Mouse (Mus musculus) CH12.LX (cell line): ENCODE results near the gene Cd81. TPM values are rescaled to one million over a fixed set of nuclear protein-coding genes. Genes with fewer than 3 reads are reported as not detected.

Experiments used
- DNase-seq: peaks from one replicate; pipeline ENCODE4 v3.0.0-alpha.2; 2013; ENCODE audit errors: extremely low read depth
- H3K27ac ChIP-seq: 2 replicates; pipeline ENCODE4 v1.5.1; 2012; ENCODE audit warnings: low read depth, mild to moderate bottlenecking, control low read depth, moderate library complexity; ENCODE audit not compliant: insufficient read depth
- H3K27me3 ChIP-seq: replicated peaks from 2 replicates; pipeline ENCODE3; 2012; ENCODE audit warnings: inconsistent platforms
- H3K36me3 ChIP-seq, 2 experiments: replicated peaks in 1 of 2; 2 replicates each; pipeline versions ENCODE3 to v1.6.1; 2012; ENCODE audit warnings: inconsistent platforms in 1 of 2, low read length in 1 of 2, mild to moderate bottlenecking in 1 of 2, mixed read lengths in 1 of 2, moderate library complexity in 1 of 2; ENCODE audit not compliant: control insufficient read depth in 1 of 2, insufficient read depth in 1 of 2
- H3K4me1 ChIP-seq, 2 experiments: 2 replicates each; pipeline ENCODE4 v1.6.1; 2012; ENCODE audit warnings: inconsistent platforms in 1 of 2, moderate library complexity in 1 of 2; ENCODE audit not compliant: insufficient read depth in 2 of 2, control insufficient read depth in 1 of 2
- H3K4me2 ChIP-seq: 2 replicates; pipeline ENCODE4 v1.6.1; 2012; ENCODE audit warnings: low read depth, mild to moderate bottlenecking, control low read depth; ENCODE audit not compliant: poor library complexity, insufficient read depth, severe bottlenecking
- H3K4me3 ChIP-seq, 3 experiments: fragments of 150-350 bp in 1 of 3; sonication (generic) in 1 of 3; replicated peaks in 1 of 3; 2 replicates each; pipeline versions ENCODE3 to v1.5.1; 2011 to 2012; ENCODE audit warnings: low read depth in 2 of 3, low read length in 2 of 3, mild to moderate bottlenecking in 2 of 3, moderate library complexity in 2 of 3, control low read depth in 1 of 3, improper control_type of control experiment in 1 of 3, inconsistent platforms in 1 of 3, mixed read lengths in 1 of 3; ENCODE audit not compliant: poor library complexity in 1 of 3
- H3K79me2 ChIP-seq: replicated peaks from 2 replicates; pipeline ENCODE4 v1.6.1; 2012; ENCODE audit warnings: mild to moderate bottlenecking, moderate library complexity; ENCODE audit not compliant: control insufficient read depth, poor library complexity, insufficient read depth, severe bottlenecking; ENCODE audit errors: extremely low read depth
- H3K9ac ChIP-seq: 2 replicates; pipeline ENCODE4 v1.6.1; 2012; ENCODE audit warnings: low read depth, mild to moderate bottlenecking, control low read depth, moderate library complexity; ENCODE audit not compliant: insufficient read depth
- H3K9me3 ChIP-seq: replicated peaks from 2 replicates; pipeline ENCODE3; 2012; ENCODE audit warnings: low read length, inconsistent platforms, mixed read lengths
- CTCF ChIP-seq, 2 experiments: IDR thresholded peaks in 1 of 2; conservative IDR thresholded peaks in 1 of 2; 2 replicates each; pipeline ENCODE4 v1.5.1; 2011 to 2012; ENCODE audit warnings: low read depth in 2 of 2, low read length in 2 of 2, improper control_type of control experiment in 1 of 2, inconsistent platforms in 1 of 2, mild to moderate bottlenecking in 1 of 2, moderate library complexity in 1 of 2
- E2F4 ChIP-seq: IDR thresholded peaks from 2 replicates; pipeline ENCODE4 v1.6.1; 2011; ENCODE audit warnings: low read depth, low read length, improper control_type of control experiment; ENCODE audit not compliant: insufficient replicate concordance
- ETS1 ChIP-seq: conservative IDR thresholded peaks from 2 replicates; pipeline ENCODE4 v1.6.1; 2012; ENCODE audit warnings: low read depth, mild to moderate bottlenecking, inconsistent platforms, low read length, improper control_type of control experiment, moderate library complexity
- HCFC1 ChIP-seq: IDR thresholded peaks from 2 replicates; pipeline ENCODE4 v1.6.1; 2012; ENCODE audit warnings: low read depth, mild to moderate bottlenecking, inconsistent platforms, low read length, improper control_type of control experiment
- IRF4 ChIP-seq: IDR thresholded peaks from 2 replicates; pipeline ENCODE4 v1.6.1; 2014; ENCODE audit warnings: low read depth, mild to moderate bottlenecking, inconsistent platforms, low read length, improper control_type of control experiment
- JUN ChIP-seq: IDR thresholded peaks from 2 replicates; pipeline ENCODE4 v1.6.1; 2011; ENCODE audit warnings: low read depth, mild to moderate bottlenecking, low read length, improper control_type of control experiment, moderate library complexity; ENCODE audit not compliant: insufficient read depth
- JUND ChIP-seq: conservative IDR thresholded peaks from 2 replicates; pipeline ENCODE4 v1.6.1; 2011; ENCODE audit warnings: low read depth, low read length, improper control_type of control experiment
- MAFK ChIP-seq: IDR thresholded peaks from 2 replicates; pipeline ENCODE4 v1.6.1; 2011; ENCODE audit warnings: low read length, improper control_type of control experiment; ENCODE audit not compliant: insufficient replicate concordance
- MAZ ChIP-seq: IDR thresholded peaks from 2 replicates; pipeline ENCODE4 v1.6.1; 2012; ENCODE audit warnings: low read depth, mild to moderate bottlenecking, inconsistent platforms, low read length, improper control_type of control experiment, moderate library complexity
- MEF2A ChIP-seq: IDR thresholded peaks from 2 replicates; pipeline ENCODE4 v1.6.1; 2014; ENCODE audit warnings: low read depth, mild to moderate bottlenecking, inconsistent platforms, low read length, improper control_type of control experiment, borderline replicate concordance
- NELFE ChIP-seq: IDR thresholded peaks from 2 replicates; pipeline ENCODE4 v1.6.1; 2011; ENCODE audit warnings: low read depth, low read length, improper control_type of control experiment
- POLR2A ChIP-seq: IDR thresholded peaks from 2 replicates; pipeline ENCODE4 v1.6.1; 2011; ENCODE audit warnings: low read depth, mild to moderate bottlenecking, improper control_type of control experiment, low read length
- POLR2AphosphoS2 ChIP-seq: IDR thresholded peaks from 2 replicates; pipeline ENCODE4 v1.6.1; 2011; ENCODE audit warnings: low read depth, low read length, improper control_type of control experiment
- RAD21 ChIP-seq: IDR thresholded peaks from 2 replicates; pipeline ENCODE4 v1.6.1; 2011; ENCODE audit warnings: low read depth, mild to moderate bottlenecking, low read length, improper control_type of control experiment, moderate library complexity
- RCOR1 ChIP-seq: conservative IDR thresholded peaks from 2 replicates; pipeline ENCODE4 v1.6.1; 2012; ENCODE audit warnings: low read depth, mild to moderate bottlenecking, inconsistent platforms, low read length, improper control_type of control experiment
- SIN3A ChIP-seq: IDR thresholded peaks from 2 replicates; pipeline ENCODE4 v1.6.1; 2012; ENCODE audit warnings: low read length, improper control_type of control experiment, inconsistent platforms
- SMC3 ChIP-seq: IDR thresholded peaks from 2 replicates; pipeline ENCODE4 v1.6.1; 2011; ENCODE audit warnings: low read depth, low read length, improper control_type of control experiment
- TBP ChIP-seq: conservative IDR thresholded peaks from 2 replicates; pipeline ENCODE4 v1.6.1; 2011; ENCODE audit warnings: low read depth, low read length, improper control_type of control experiment
- TCF12 ChIP-seq: IDR thresholded peaks from 2 replicates; pipeline ENCODE4 v1.6.1; 2014; ENCODE audit warnings: low read depth, mild to moderate bottlenecking, inconsistent platforms, low read length, improper control_type of control experiment
- UBTF ChIP-seq: IDR thresholded peaks from 2 replicates; pipeline ENCODE4 v1.6.1; 2012; ENCODE audit warnings: low read depth, mild to moderate bottlenecking, inconsistent platforms, low read length, improper control_type of control experiment, moderate library complexity
- USF1 ChIP-seq: IDR thresholded peaks from 2 replicates; pipeline ENCODE4 v1.6.1; 2014; ENCODE audit warnings: low read depth, mild to moderate bottlenecking, inconsistent platforms, low read length, improper control_type of control experiment
- USF2 ChIP-seq: conservative IDR thresholded peaks from 2 replicates; pipeline ENCODE4 v1.6.1; 2011; ENCODE audit warnings: low read depth, low read length, improper control_type of control experiment
- ZKSCAN1 ChIP-seq: IDR thresholded peaks from 2 replicates; pipeline ENCODE4 v1.6.1; 2012; ENCODE audit warnings: low read depth, inconsistent platforms, low read length, improper control_type of control experiment, borderline replicate concordance
- dilution Hi-C: fragments of 300-500 bp; cut with MboI; formaldehyde crosslinking; loops from 2 replicates; pipeline ENCODE4 v1.14.3; 2020; ENCODE audit warnings: low sequenced_read_pairs; ENCODE audit not compliant: extremely low pct_unique_long_range_greater_than_20kb, extremely low pct_ligation_motif_present
- in situ Hi-C: fragments of 300-500 bp; cut with MboI; formaldehyde crosslinking; loops from 3 replicates; pipeline ENCODE4 v1.14.3; 2019; ENCODE audit warnings: low sequenced_read_pairs, low pct_ligation_motif_present, low pct_unique_long_range_greater_than_20kb, mixed read lengths
- polyA plus RNA-seq: library from polyadenylated mRNA; unstranded; fragments of >175 nt; gene quantifications from 2 replicates; pipeline ENCODE4 v1.2.1, GENCODE M21; 2012; ENCODE audit warnings: low read depth; ENCODE audit not compliant: insufficient read length
- total RNA-seq, 2 experiments: library from RNA; depleted of rRNA; stranded (reverse); fragments of 300-350 nt in 1 of 2; fragments of >200 nt in 1 of 2; gene quantifications; 2 replicates each; pipeline ENCODE4 v1.2.3; 2012 to 2014

Cd81 gene
- total and polyA plus RNA-seq, 3 experiments = 318 to 352 (median 327) TPM

- in situ Hi-C loops = loop anchor here (5.0 kb wide), 1 partner anchor 202 kb away; no protein-coding TSS in a partner anchor
- H3K27me3 ChIP-seq = peaks cover 53% of the 10 kb centered on the region
- H3K9ac ChIP-seq = no peak overlapping the region
- H3K4me1 ChIP-seq = peaks cover 0 to 31% of the 10 kb centered on the region in 2 experiments; a peak in 2 of 4 replicates
- dilution Hi-C loops = no loop called here
- H3K9me3 ChIP-seq = no peaks in the 10 kb centered on the region
- no peak overlapping the region for H3K4me3 ChIP-seq
- no peak for DNase-seq
- no peak overlapping the region for H3K4me2 ChIP-seq
- H3K27ac ChIP-seq = no peak overlapping the region
- no peaks in the 10 kb centered on the region for H3K79me2 ChIP-seq
- TF ChIP-seq SIN3A (no peak), NELFE (no peak), UBTF (no peak), MEF2A (no peak), ETS1 (no peak), USF1 (no peak), POLR2AphosphoS2 (no peak), E2F4 (no peak), RAD21 (no peak), USF2 (no peak), TCF12 (no peak), JUND (no peak), JUN (no peak), HCFC1 (no peak), MAFK (no peak), IRF4 (no peak), POLR2A (no peak)
- TF ChIP-seq, all 38 proteins: peak for 0
- H3K36me3 ChIP-seq = no peaks in the 10 kb centered on the region
Observed at GRCm38 (mm10) chr7:143093847-143094246, 41.3 kb downstream of the Cd81 start.

GRCm38 (mm10) chr7:143094592-143095553, 42.3 kb downstream of the Cd81 start, which contains the start of gene Trpm5:
Trpm5 (minus strand) TSS chr7:143094642.
- Histone ChIP-seq H3K4me1 (peaks cover 0 to 31% of the 10 kb centered on the region in 2 experiments; a peak in 2 of 4 replicates), H3K4me3 (no peak within 1 kb of the TSS), H3K27ac (no peak within 1 kb of the TSS), H3K9ac (no peak within 1 kb of the TSS), H3K36me3 (no peaks in the 10 kb centered on the region), H3K4me2 (no peak within 1 kb of the TSS), H3K79me2 (no peaks in the 10 kb centered on the region), H3K9me3 (no peaks in the 10 kb centered on the region), H3K27me3 (peaks cover 59% of the 10 kb centered on the region)
- in situ Hi-C loops (loop anchor here (5.0 kb wide), 2 partner anchors 37 to 203 kb away; no protein-coding TSS in a partner anchor), dilution Hi-C loops (no loop called here)
- DNase-seq = peak; percentile 45
- no peak for TF ChIP-seq USF2
- no peak for TF ChIP-seq MEF2A
- TF ChIP-seq SMC3 = peak; percentile 56
- 0 out of 2 replicates have a peak, but pooled peaks have one; percentile 41 for TF ChIP-seq MAZ
- TF ChIP-seq ETS1 = no peak
- no peak for TF ChIP-seq POLR2A
- TF ChIP-seq ZKSCAN1 = no peak
- TF ChIP-seq RAD21 = peak; percentile 73
- TF ChIP-seq TBP = no peak
- peak; percentile 64 to 81 for TF ChIP-seq CTCF (conservative IDR thresholded peaks at IDR 0.05 in 1 of 2, IDR thresholded peaks at IDR 0.05 in 1 of 2; ENCODE audit: low read depth in 2 of 2, low read length in 2 of 2)
- no peak for TF ChIP-seq RCOR1
